Mouse (Mus musculus) midbrain, postnatal 0 days (tissue): ENCODE data around the gene Fam172a. TPM values are rescaled to one million over a fixed set of nuclear protein-coding genes. Genes with fewer than 3 reads are reported as not detected.
A peak's percentile ranks its signal among the peaks of the same experiment; 100 is the strongest.

Experiments used
- ATAC-seq: fragments of 200-750 bp; cut with Nextera tagmentation; 2 replicates; pipeline ENCODE4 v1.8.0; 2017; ENCODE audit warnings: moderate number of reproducible peaks, mild to moderate bottlenecking, moderate TSS enrichment, moderate library complexity; ENCODE audit not compliant: low FRiP score
- DNase-seq: peaks from one replicate; pipeline ENCODE4 v3.0.0-alpha.2; 2015; ENCODE audit warnings: low spot score
- H3K27ac ChIP-seq: fragments of 300-500 bp; sonication (generic); 2 replicates; pipeline ENCODE4 v1.5.1; 2014; ENCODE audit warnings: low read depth, mild to moderate bottlenecking, low read length, mixed read lengths
- H3K27me3 ChIP-seq: fragments of 300-500 bp; sonication (generic); 2 replicates; pipeline ENCODE4 v1.6.1; 2014; ENCODE audit warnings: low read length, control low read depth, mixed read lengths; ENCODE audit not compliant: insufficient read depth
- H3K36me3 ChIP-seq: fragments of 300-500 bp; sonication (generic); 2 replicates; pipeline ENCODE4 v1.6.1; 2014; ENCODE audit warnings: low read length, control low read depth, mixed read lengths; ENCODE audit not compliant: insufficient read depth
- H3K4me1 ChIP-seq: fragments of 300-500 bp; sonication (generic); 2 replicates; pipeline ENCODE4 v1.6.1; 2014; ENCODE audit warnings: mild to moderate bottlenecking, control low read depth, antibody characterized with exemption, low read length, mixed read lengths; ENCODE audit not compliant: insufficient read depth
- H3K4me2 ChIP-seq: fragments of 300-500 bp; sonication (generic); 2 replicates; pipeline ENCODE4 v1.6.1; 2014; ENCODE audit warnings: low read depth, mild to moderate bottlenecking, low read length, mixed read lengths; ENCODE audit not compliant: poor library complexity, severe bottlenecking
- H3K4me3 ChIP-seq: fragments of 300-500 bp; sonication (generic); 2 replicates; pipeline ENCODE4 v1.5.1; 2014; ENCODE audit warnings: low read depth, mild to moderate bottlenecking, low read length, moderate library complexity
- H3K9ac ChIP-seq: fragments of 300-500 bp; sonication (generic); replicated peaks from 2 replicates; pipeline ENCODE4 v1.6.1; 2014; ENCODE audit warnings: mild to moderate bottlenecking, low read length, moderate library complexity, mixed read lengths; ENCODE audit not compliant: poor library complexity, severe bottlenecking
- H3K9me3 ChIP-seq: fragments of 300-500 bp; sonication (generic); 2 replicates; pipeline ENCODE4 v1.6.1; 2016; ENCODE audit warnings: low read length, control low read depth
- CTCF ChIP-seq: IDR thresholded peaks from 2 replicates; pipeline ENCODE4 v1.5.1; 2016; ENCODE audit warnings: antibody characterized with exemption, mild to moderate bottlenecking
- WGBS: fragments of 180-500 bp; shearing (Covaris S2); extraction: QIAGEN DNeasy Blood & Tissue Kit; methylation state at CpG from one replicate; pipeline ENCODE4 v1.1.7; 2014; 5-methylcytosine and 5-hydroxymethylcytosine counted together
- polyA plus RNA-seq: library from polyadenylated mRNA; unstranded; fragments of >200 nt; fragmentation: Nextera tagmentation; extraction: Ambion mirVana; gene quantifications from 2 replicates; pipeline ENCODE4 v1.2.1, GENCODE M21; 2015
- total RNA-seq: library from RNA; depleted of rRNA; stranded (reverse); fragments of >200 nt; gene quantifications from 2 replicates; pipeline ENCODE4 v1.2.3, GENCODE M21; 2014

Fam172a gene
- total and polyA plus RNA-seq, 2 experiments from 2014 or later, result 25.3 to 43.4 TPM

DNA sequence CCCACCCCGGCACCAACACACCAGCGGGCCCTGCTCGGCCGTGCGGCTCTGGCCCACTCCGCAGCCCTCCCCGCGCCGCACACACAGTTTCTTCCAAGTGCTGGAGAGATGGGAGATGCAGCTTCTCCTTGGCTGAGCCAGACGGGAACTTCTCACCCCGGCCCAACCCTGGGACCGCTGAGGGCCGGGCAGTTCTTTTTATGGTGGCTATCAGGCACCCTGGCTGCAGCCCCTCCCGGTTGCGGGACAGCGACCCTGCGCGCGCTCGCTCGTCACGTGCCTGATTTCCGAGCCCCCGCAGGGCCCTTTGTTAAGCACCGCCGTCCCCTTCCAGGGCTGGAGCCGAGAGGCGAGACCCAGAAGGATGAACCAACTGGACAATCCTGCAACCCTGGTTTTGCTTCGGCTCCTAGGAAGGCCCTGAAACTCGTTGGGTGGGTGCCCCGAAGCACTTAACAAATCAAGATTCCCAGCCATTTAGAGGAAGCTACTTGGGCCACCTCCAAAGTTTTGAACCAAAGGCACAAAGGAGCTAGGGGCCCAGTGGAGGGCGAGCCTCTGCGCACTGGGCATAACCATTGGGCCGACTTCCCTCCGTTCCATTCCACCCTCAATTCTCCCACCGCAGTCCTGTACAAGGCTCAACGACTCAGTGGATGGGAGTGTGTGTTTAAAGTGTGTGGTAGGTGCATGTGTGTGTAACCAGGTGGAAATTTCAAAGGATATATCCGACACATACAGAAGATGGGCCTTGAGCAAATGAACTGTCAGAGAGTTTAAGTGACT is 477.7 kb downstream of the Fam172a start:
- TF ChIP-seq CTCF, result no peak
- Histone ChIP-seq H3K4me1 (0 out of 2 replicates have a peak, but pooled peaks cover 4% of the 10 kb centered on the region), H3K36me3 (no peaks in the 10 kb centered on the region), H3K4me2 (peak overlapping the region; percentile 53), H3K9me3 (no peaks in the 10 kb centered on the region), H3K27me3 (peaks cover 34% of the 10 kb centered on the region), H3K9ac (0 out of 2 replicates have a peak overlapping the region, but pooled peaks have one; percentile 24), H3K27ac (peak overlapping the region; percentile 65), H3K4me3 (peak overlapping the region; percentile 35)
- 4% methylated on average over 38 of the region's 38 CpGs for WGBS
- DNase-seq (peak; percentile 65), ATAC-seq (no peak)

GRCm38 (mm10) chr13:78180261-78180660 is 478.4 kb downstream of the Fam172a start:
- DNase-seq (no peak), ATAC-seq (no peak)
- TF ChIP-seq CTCF, result no peak
- 43% methylated on average over 3 of the region's 3 CpGs for WGBS
- Histone ChIP-seq H3K27ac (0 out of 2 replicates have a peak overlapping the region, but pooled peaks have one; percentile 65), H3K4me3 (no peak overlapping the region), H3K36me3 (no peaks in the 10 kb centered on the region), H3K9ac (no peak overlapping the region), H3K4me2 (no peak overlapping the region), H3K9me3 (no peaks in the 10 kb centered on the region), H3K27me3 (peaks cover 29% of the 10 kb centered on the region), H3K4me1 (0 out of 2 replicates have a peak, but pooled peaks cover 4% of the 10 kb centered on the region)

DNA sequence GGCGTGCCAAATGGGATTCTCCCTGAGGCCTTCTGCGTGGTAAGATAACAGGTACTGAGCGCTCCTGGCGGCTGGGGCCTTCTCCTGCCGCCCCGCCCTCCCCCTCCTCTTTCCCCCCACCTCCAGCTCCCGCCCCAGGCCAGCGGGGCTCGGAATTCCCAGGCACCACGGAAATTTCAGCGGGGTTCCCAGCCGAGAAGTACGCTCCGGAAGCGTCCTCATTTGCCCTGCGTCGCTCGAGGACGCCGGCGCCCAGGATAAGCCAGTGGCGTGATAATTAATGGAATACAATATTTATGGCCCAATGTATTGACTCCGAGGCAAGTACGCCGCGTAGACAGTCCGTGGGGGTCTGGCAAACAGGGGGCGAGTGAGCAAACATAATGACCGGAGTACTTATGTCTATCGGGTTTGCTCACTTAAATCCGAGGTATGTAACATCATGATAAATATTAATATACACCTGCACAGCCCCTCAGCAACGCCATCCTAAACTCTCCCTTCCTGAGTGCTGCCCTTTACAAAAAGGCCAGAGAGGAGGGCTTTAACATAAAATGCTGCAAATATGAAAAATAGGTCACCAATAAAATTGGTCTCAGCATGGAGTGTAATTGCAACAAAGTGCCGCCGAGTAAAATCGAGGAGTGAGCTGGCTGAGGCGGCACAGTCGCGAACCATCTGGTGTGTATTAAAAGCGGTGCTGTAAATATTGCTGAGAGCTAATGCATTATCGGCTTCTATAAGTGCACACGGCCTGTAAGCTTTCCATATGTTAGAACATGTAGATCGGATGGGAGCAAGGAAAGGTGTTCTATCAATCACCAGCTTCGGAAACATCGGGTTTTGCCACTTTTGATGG is 479.5 kb downstream of the Fam172a start:
- peak overlapping the region; percentile 68 for H3K27ac ChIP-seq
- peak overlapping the region; percentile 56 for H3K4me2 ChIP-seq
- ATAC-seq, result peak; percentile 57
- peaks cover 29% of the 10 kb centered on the region for H3K27me3 ChIP-seq
- WGBS, result under 1% methylated on average over 44 of the region's 44 CpGs
- 0 out of 2 replicates have a peak, but pooled peaks cover 4% of the 10 kb centered on the region for H3K4me1 ChIP-seq
- H3K9ac ChIP-seq, result peak overlapping the region; percentile 33; the same call in 1 of the 2 replicates
- no peaks in the 10 kb centered on the region for H3K9me3 ChIP-seq
- DNase-seq, result peak; percentile 61
- TF ChIP-seq CTCF, result no peak
- no peaks in the 10 kb centered on the region for H3K36me3 ChIP-seq
- peak overlapping the region; percentile 35 for H3K4me3 ChIP-seq

- DNase-seq (peak; percentile 69), ATAC-seq (peak; percentile 52; the same call in 1 of the 2 replicates)
- no peak for TF ChIP-seq CTCF
- Histone ChIP-seq H3K4me3 (peak overlapping the region; percentile 35), H3K9me3 (no peaks in the 10 kb centered on the region), H3K4me2 (peak overlapping the region; percentile 56), H3K4me1 (0 out of 2 replicates have a peak, but pooled peaks cover 4% of the 10 kb centered on the region), H3K27ac (peak overlapping the region; percentile 68), H3K36me3 (no peaks in the 10 kb centered on the region), H3K9ac (no peak overlapping the region), H3K27me3 (peaks cover 34% of the 10 kb centered on the region)
- 5% methylated on average over 14 of the region's 14 CpGs for WGBS
Measured at GRCm38 (mm10) chr13:78181930-78182558, 480.2 kb downstream of the Fam172a start.

- ATAC-seq, result no peak
- Histone ChIP-seq H3K9me3 (no peaks in the 10 kb centered on the region), H3K4me1 (0 out of 2 replicates have a peak, but pooled peaks cover 4% of the 10 kb centered on the region), H3K4me3 (no peak overlapping the region), H3K4me2 (0 out of 2 replicates have a peak overlapping the region, but pooled peaks have one; percentile 56), H3K27me3 (peaks cover 28% of the 10 kb centered on the region), H3K36me3 (no peaks in the 10 kb centered on the region), H3K27ac (no peak overlapping the region), H3K9ac (no peak overlapping the region)
- TF ChIP-seq CTCF, result no peak
- 25% methylated on average over 5 of the region's 5 CpGs for WGBS
- no peak for DNase-seq
Measured at GRCm38 (mm10) chr13:78183004-78183403, 481.2 kb downstream of the Fam172a start.
